Mouse (Mus musculus): ENCODE measurements around the gene Phldb2. TPM values are rescaled to one million over a fixed set of nuclear protein-coding genes. Genes with fewer than 3 reads are reported as not detected.

The Phldb2 gene
- polyA plus RNA-seq, 1 experiment: 33.0 TPM

GRCm38 (mm10) chr16:45843351-45843891 is 110.0 kb downstream of the Phldb2 start:
- H3K79me2 ChIP-seq (ENCODE audit: control insufficient read depth, insufficient read depth): peaks cover 69% of the 10 kb centered on the region
- H3ac ChIP-seq (ENCODE audit: control insufficient read depth, insufficient read length, low read depth): peak overlapping the region; percentile 94
- H3K4me3 ChIP-seq (ENCODE audit: insufficient read depth, poor library complexity, severe bottlenecking): peak overlapping the region; percentile 90
- H3K27me3 ChIP-seq (ENCODE audit: control insufficient read depth, insufficient read depth, insufficient read length): no peaks in the 10 kb centered on the region
- TF ChIP-seq FOSL1 (IDR thresholded peaks at IDR 0.05; ENCODE audit: insufficient read depth, low read length, poor library complexity, severe bottlenecking) (no peak), MYOG (IDR thresholded peaks at IDR 0.05; ENCODE audit: control insufficient read depth, extremely low read depth, insufficient read length) (no peak), MYOD1 (IDR thresholded peaks at IDR 0.05; ENCODE audit: control insufficient read depth, insufficient read length, low read depth) (no peak), CTCF (IDR thresholded peaks at IDR 0.05; ENCODE audit: control insufficient read depth, insufficient read depth, insufficient read length) (no peak), USF1 (IDR thresholded peaks at IDR 0.05; ENCODE audit: low read depth) (no peak), CEBPB (IDR thresholded peaks at IDR 0.05; ENCODE audit: low read depth) (no peak), MAX (IDR thresholded peaks at IDR 0.05) (no peak)
- peaks cover 56% of the 10 kb centered on the region for H3K79me3 ChIP-seq (ENCODE audit: low read depth)
- H3K36me3 ChIP-seq (ENCODE audit: control insufficient read depth, insufficient read depth): peaks cover 6% of the 10 kb centered on the region

DNA sequence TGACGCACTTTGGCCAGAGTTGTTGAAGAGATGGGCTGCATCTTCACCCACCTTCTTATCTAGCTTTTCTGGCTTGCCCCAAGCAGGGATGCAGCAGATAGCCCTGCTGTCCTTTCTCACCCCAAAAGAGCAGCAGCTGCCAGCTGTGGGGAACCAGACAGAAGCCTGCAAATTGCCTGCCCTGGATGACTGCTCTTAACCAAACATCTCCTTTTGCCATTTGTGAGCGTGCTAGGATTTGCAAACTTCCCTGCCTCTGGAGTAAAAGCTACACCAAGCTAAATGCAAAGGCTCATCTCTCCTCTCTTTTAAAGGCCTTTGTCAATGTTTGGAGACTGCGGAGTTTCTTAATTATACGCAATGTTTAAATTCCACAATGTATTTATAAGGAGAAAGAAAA is 111.0 kb downstream of the Phldb2 start:
- Histone ChIP-seq H3K79me2 (ENCODE audit: control insufficient read depth, insufficient read depth) (peaks cover 72% of the 10 kb centered on the region), H3K27me3 (ENCODE audit: control insufficient read depth, insufficient read depth, insufficient read length) (no peaks in the 10 kb centered on the region), H3K36me3 (ENCODE audit: control insufficient read depth, insufficient read depth) (peaks cover 6% of the 10 kb centered on the region), H3K4me3 (ENCODE audit: insufficient read depth, poor library complexity, severe bottlenecking) (peak overlapping the region; percentile 90), H3ac (ENCODE audit: control insufficient read depth, insufficient read length, low read depth) (peak overlapping the region; percentile 65), H3K79me3 (ENCODE audit: low read depth) (peaks cover 56% of the 10 kb centered on the region)
- TF ChIP-seq MAX (IDR thresholded peaks at IDR 0.05) (no peak), MYOD1 (IDR thresholded peaks at IDR 0.05; ENCODE audit: control insufficient read depth, insufficient read length, low read depth) (no peak)

GRCm38 (mm10) chr16:45841806-45842205 is 111.6 kb downstream of the Phldb2 start:
- no peak for TF ChIP-seq CTCF (IDR thresholded peaks at IDR 0.05; ENCODE audit: control insufficient read depth, insufficient read depth, insufficient read length)
- TF ChIP-seq MYOG (IDR thresholded peaks at IDR 0.05; ENCODE audit: control insufficient read depth, extremely low read depth, insufficient read length): no peak
- TF ChIP-seq FOSL1 (IDR thresholded peaks at IDR 0.05; ENCODE audit: insufficient read depth, low read length, poor library complexity, severe bottlenecking): no peak
- no peak for TF ChIP-seq MYOD1 (IDR thresholded peaks at IDR 0.05; ENCODE audit: control insufficient read depth, insufficient read length, low read depth)
- TF ChIP-seq USF1 (IDR thresholded peaks at IDR 0.05; ENCODE audit: low read depth): no peak
- no peak for TF ChIP-seq CEBPB (IDR thresholded peaks at IDR 0.05; ENCODE audit: low read depth)
- TF ChIP-seq MAX (IDR thresholded peaks at IDR 0.05): no peak
- peaks cover 61% of the 10 kb centered on the region for H3K79me3 ChIP-seq (ENCODE audit: low read depth)
- H3K36me3 ChIP-seq (ENCODE audit: control insufficient read depth, insufficient read depth): peaks cover 6% of the 10 kb centered on the region
- no peak overlapping the region for H3K4me3 ChIP-seq (ENCODE audit: insufficient read depth, poor library complexity, severe bottlenecking)
- H3ac ChIP-seq (ENCODE audit: control insufficient read depth, insufficient read length, low read depth): no peak overlapping the region
- no peaks in the 10 kb centered on the region for H3K27me3 ChIP-seq (ENCODE audit: control insufficient read depth, insufficient read depth, insufficient read length)
- H3K79me2 ChIP-seq (ENCODE audit: control insufficient read depth, insufficient read depth): peaks cover 79% of the 10 kb centered on the region

- Histone ChIP-seq H3K4me3 (ENCODE audit: insufficient read depth, poor library complexity, severe bottlenecking) (no peak overlapping the region), H3K27me3 (ENCODE audit: control insufficient read depth, insufficient read depth, insufficient read length) (no peaks in the 10 kb centered on the region), H3K36me3 (ENCODE audit: control insufficient read depth, insufficient read depth) (peaks cover 6% of the 10 kb centered on the region), H3K79me2 (ENCODE audit: control insufficient read depth, insufficient read depth) (peaks cover 86% of the 10 kb centered on the region), H3ac (ENCODE audit: control insufficient read depth, insufficient read length, low read depth) (no peak overlapping the region), H3K79me3 (ENCODE audit: low read depth) (peaks cover 69% of the 10 kb centered on the region)
- TF ChIP-seq CEBPB (IDR thresholded peaks at IDR 0.05; ENCODE audit: low read depth) (peak; percentile 25), CTCF (IDR thresholded peaks at IDR 0.05; ENCODE audit: control insufficient read depth, insufficient read depth, insufficient read length) (no peak)
These were observed 112.4 kb downstream of the Phldb2 start for GRCm38 (mm10) chr16:45841016-45841415.

DNA sequence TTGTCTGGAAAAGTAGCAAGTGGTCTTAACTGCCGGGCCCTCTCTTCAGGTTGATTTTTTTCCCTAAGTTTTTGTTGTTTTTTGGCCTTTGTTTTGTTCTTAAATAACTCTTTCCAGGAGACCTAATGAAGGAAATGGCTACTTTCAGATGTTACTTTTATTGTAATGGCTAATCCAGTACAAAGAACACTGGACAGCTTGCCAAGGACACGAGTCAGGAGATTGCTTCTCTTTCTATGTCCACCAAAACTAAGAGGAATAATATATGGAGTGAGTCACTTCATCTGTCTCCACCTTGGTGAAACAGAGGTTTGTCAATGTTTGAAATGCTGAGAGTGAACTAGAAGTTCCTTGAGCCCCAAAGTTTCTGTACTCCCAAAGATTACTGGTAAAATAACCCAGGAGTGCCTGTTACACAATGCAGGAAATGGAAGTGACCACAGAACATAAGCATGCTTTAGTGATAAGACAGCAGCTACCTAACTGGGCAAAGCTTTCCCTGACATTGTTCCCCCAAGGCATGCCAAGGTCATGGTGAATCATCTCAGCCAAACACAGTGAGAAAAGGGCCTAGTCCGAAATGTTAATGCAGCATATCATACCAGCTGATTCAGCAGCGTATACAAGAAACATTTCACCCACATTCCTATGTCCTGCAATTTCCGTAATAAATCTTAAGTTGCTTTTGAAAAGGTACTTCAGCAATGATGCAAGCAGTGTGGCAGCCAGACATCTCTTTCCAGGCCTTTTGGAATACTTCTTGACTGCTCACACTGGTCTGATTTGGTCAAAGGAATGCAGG is 115.7 kb downstream of the Phldb2 start:
- Histone ChIP-seq H3ac (ENCODE audit: control insufficient read depth, insufficient read length, low read depth) (no peak overlapping the region), H3K79me3 (ENCODE audit: low read depth) (peaks cover 72% of the 10 kb centered on the region)

GRCm38 (mm10) chr16:45832747-45833108 is 120.7 kb downstream of the Phldb2 start:
- Histone ChIP-seq H3K79me2 (ENCODE audit: control insufficient read depth, insufficient read depth) (peaks cover 83% of the 10 kb centered on the region), H3K4me3 (ENCODE audit: insufficient read depth, poor library complexity, severe bottlenecking) (no peak overlapping the region), H3K27me3 (ENCODE audit: control insufficient read depth, insufficient read depth, insufficient read length) (no peaks in the 10 kb centered on the region), H3K79me3 (ENCODE audit: low read depth) (peaks cover 62% of the 10 kb centered on the region), H3K36me3 (ENCODE audit: control insufficient read depth, insufficient read depth) (peaks cover 10% of the 10 kb centered on the region), H3ac (ENCODE audit: control insufficient read depth, insufficient read length, low read depth) (no peak overlapping the region)
- TF ChIP-seq CTCF (IDR thresholded peaks at IDR 0.05; ENCODE audit: control insufficient read depth, insufficient read depth, insufficient read length) (no peak), MYOG (IDR thresholded peaks at IDR 0.05; ENCODE audit: control insufficient read depth, extremely low read depth, insufficient read length) (no peak), MYOD1 (IDR thresholded peaks at IDR 0.05; ENCODE audit: control insufficient read depth, insufficient read length, low read depth) (no peak), CEBPB (IDR thresholded peaks at IDR 0.05; ENCODE audit: low read depth) (no peak), USF1 (IDR thresholded peaks at IDR 0.05; ENCODE audit: low read depth) (no peak)

More for the DNA sequence above, 115.7 kb downstream of the Phldb2 start:
- TF ChIP-seq FOSL1 (IDR thresholded peaks at IDR 0.05; ENCODE audit: insufficient read depth, low read length, poor library complexity, severe bottlenecking): peak; percentile 58
- no peak for TF ChIP-seq MYOD1 (IDR thresholded peaks at IDR 0.05; ENCODE audit: control insufficient read depth, insufficient read length, low read depth)
- TF ChIP-seq MYOG (IDR thresholded peaks at IDR 0.05; ENCODE audit: control insufficient read depth, extremely low read depth, insufficient read length): no peak
- TF ChIP-seq CEBPB (IDR thresholded peaks at IDR 0.05; ENCODE audit: low read depth): peak; percentile 83
- TF ChIP-seq CTCF (IDR thresholded peaks at IDR 0.05; ENCODE audit: control insufficient read depth, insufficient read depth, insufficient read length): no peak
- TF ChIP-seq MAX (IDR thresholded peaks at IDR 0.05): peak; percentile 63
- TF ChIP-seq USF1 (IDR thresholded peaks at IDR 0.05; ENCODE audit: low read depth): no peak
- H3K27me3 ChIP-seq (ENCODE audit: control insufficient read depth, insufficient read depth, insufficient read length): no peaks in the 10 kb centered on the region
- H3K4me3 ChIP-seq (ENCODE audit: insufficient read depth, poor library complexity, severe bottlenecking): no peak overlapping the region
- peaks cover 6% of the 10 kb centered on the region for H3K36me3 ChIP-seq (ENCODE audit: control insufficient read depth, insufficient read depth)
- peaks cover 84% of the 10 kb centered on the region for H3K79me2 ChIP-seq (ENCODE audit: control insufficient read depth, insufficient read depth)
